Mouse (Mus musculus): ENCODE results near the gene Timm8a1. TPM values are rescaled to one million over a fixed set of nuclear protein-coding genes. Genes with fewer than 3 reads are reported as not detected.
"Not testable (repeated sequence)": the region's sequence is repeated elsewhere in the genome, so short reads cannot be mapped to it uniquely, and the experiment has no call there.

The Timm8a1 gene
- polyA plus RNA-seq (2012; rRNA removed), result 13.0 and 13.1 TPM in 2 replicates

DNA sequence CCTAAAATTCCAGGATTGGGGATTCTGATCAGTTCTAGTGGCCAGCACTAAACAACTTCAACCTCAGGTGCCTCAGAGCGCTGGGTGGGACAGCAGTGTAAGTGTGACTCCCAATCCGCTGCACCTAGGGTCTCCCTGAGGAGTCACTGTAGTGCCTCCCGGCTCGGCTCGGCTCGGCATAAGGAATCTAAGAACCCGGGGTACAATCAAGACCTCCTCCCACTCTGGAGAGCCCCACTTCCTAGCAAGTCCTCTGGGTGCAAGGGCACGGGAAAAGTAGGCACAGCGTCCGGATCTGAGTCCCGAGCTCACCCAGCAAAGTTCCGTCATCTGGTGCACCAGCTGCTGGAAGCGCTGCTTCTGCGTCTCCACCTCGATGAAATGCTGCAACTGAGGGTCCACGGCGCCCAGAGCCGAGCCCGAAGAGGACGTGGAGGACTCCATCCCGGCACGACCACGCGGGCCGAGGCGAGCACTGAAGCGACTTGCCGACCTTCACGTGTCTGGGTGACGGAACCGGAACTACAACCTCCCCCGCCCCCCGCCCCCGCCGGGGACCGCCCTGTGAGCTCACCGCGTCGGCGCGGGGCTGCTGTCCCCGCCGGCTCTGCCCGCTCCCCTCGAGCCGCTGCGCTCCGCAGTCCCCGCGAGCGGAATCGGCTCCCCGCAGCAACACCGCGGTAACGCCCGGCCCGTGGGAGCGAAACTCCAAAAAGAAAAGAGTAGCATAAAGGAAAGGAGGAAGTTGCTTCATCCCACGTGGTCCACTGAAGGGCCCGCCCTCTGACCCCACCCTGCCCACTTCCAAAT lies at the start of gene Timm8a1:
Gene Timm8a1 (minus strand): TSS at position 721 of the 810 bp plus-strand sequence.
- DNase-seq (ENCODE audit: extremely low spot score in 1 of 2, low spot score in 1 of 2), result peak in 1 of 2 experiments; percentile 32

DNA sequence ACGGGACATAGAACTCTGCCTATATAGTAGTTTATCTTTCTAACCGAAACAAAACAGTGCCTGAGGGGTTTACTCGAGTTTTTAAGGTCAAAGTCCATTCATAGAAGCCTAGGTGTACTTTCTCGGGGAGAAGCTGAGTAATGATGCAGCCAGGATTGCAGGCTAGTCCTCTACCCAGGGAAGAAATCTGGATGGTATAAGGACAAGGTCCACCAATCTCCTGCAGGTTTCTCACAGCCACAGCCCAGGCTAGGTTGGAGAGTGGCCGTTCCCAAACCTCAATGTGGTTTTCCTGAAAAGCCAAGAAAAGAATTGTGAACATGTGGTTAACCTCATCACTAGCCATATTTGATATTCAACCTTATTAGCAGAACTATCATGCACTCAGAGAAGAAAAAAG lies 48.2 kb upstream of the Timm8a1 start:
- DNase-seq (ENCODE audit: extremely low spot score in 1 of 2, low spot score in 1 of 2), result no peak

DNA sequence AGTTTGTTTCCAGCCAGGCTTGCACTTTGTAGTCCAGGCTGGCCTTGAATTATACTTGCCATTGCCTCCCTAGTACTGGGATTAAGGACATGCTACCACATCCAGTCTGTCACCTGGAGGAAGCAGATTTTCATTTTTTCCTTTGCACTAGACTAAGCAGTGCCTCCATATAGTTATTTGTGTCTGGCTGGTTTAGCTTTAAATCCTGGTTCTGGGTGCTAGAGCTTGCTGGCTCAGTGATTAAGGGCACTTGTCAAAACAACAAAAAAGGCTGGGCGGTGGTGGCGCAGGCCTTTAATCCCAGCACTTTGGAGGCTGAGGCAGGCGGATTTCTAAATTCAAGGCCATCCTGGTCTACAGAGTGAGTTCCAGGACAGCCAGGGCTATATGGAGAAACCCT lies 47.3 kb upstream of the Timm8a1 start:
- no peak for DNase-seq (ENCODE audit: extremely low spot score in 1 of 2, low spot score in 1 of 2)

DNA sequence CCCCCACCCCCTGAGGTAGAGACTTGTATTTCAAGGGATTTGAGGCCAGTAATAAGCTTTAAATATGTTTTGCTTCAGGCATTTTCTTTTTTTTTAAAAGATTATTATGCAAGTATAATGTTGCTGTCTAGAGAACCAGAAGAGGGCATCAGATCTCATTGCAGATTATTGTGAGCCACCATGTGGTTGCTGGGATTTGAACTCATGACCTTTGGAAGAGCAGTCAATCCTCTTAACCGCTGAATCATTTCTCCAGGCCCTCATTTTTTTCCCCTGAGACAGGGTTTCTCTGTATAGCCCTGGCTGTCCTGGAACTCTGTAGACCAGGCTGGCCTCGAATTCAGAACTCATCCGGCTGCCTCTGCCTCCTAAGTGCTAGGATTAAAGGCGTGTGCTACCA lies 46.6 kb upstream of the Timm8a1 start:
- DNase-seq (ENCODE audit: extremely low spot score in 1 of 2, low spot score in 1 of 2), result no peak

DNA sequence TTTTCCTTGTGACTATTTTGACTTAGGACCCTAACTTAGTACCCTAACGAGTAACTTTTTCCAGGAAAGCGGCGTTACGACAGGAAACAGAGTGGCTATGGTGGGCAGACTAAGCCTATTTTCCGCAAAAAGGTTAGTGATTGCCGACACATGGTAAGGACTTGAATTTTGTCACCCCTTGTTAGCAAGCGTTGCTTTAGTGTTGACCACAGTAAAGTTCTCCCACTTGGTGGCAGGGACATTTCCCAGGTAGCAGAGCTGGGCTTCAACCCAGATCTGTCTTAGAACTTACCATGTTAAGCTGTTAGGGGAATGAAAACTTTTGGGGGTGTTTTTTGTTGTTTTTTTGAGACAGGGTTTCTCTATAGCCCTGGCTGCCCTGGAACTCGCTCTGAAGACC lies 44.8 kb upstream of the Timm8a1 start:
- no peak for DNase-seq (ENCODE audit: extremely low spot score in 1 of 2, low spot score in 1 of 2)

DNA sequence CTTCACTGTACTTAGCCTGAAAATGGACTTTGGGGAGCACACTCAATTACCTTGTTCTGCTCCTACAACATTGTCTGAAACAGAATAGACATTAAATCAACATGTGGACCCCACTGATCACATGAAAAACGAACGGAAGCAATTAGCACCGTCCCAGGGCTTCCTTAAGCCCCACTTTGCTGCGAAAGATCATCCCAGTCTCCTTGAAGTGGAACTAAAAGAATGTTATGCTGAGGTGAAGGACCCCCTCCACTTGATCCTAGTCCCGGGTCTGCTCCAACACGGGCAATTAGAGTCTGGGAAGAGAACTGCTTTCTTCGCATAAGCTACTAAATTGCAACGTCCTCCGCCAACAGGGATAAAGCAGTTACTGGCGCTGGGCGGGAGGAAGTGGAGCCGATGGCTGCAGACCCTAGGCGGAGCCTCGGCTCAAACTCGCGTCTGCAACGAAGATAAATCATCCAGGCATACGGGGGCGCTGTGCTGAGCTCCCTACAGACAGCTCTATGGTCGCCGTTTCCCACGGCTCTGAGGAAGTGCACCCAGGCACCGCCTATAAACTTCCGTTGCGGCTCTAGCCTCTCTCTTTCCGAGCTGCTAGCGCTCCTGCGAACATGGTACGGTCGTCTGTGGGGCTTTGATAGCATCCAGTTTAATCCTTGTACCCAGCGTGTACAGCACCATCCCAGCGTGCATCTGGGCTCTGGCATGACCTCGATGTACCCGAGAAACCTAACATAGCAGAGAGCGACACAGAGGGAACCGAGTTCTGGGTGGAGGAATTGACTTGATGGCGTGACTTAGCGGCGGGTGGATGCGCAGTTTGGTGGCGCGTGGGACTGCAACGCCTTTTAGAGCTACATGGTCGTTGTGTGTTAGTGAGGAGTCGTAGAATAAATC lies 43.7 kb upstream of the Timm8a1 start, which contains the start of gene Rpl36a:
Gene Rpl36a (plus strand): TSS at position 552 of the 900 bp plus-strand sequence.
- peak; percentile 81 to 94 for DNase-seq (ENCODE audit: extremely low spot score in 1 of 2, low spot score in 1 of 2)

DNA sequence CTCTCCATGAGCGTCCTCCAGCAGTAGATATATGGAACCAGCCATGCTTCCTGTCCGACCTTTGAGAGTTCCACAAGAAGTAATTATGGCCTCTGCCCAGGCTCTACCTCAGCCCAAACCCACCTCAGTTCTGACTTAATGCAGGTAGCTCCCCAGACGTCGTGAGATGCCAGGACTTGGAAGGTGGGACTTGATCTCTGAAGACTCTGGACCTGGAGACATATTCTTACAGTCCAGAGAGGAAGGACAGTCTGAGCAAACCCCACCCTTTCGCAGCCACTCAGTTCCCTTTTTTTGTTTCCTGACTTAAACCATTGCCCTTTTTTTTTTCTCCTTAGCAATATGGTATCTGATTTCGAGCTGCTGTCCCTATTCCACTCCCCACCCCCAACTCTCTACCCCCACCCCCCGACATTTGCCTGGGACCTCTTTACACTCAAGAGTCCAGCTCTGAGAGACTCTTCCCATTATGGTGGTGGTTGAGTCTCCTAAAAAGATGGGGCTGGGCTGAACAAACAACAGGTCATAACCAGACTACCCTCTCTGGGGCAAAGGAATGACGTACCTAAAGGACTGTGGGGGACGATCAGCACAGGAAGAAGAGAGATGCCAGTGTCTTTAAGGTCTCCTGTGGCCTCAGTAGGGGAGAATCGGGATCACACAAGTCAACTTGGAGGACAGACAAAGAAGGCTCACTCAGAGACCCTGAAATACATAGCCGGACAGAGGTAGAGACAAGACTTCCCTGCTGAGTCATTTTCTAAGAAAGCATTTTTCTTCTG lies 41.4 kb upstream of the Timm8a1 start, which contains the start of gene Btk:
Gene Btk (minus strand): TSS at position 683 of the 782 bp plus-strand sequence.
- no peak for DNase-seq (ENCODE audit: extremely low spot score in 1 of 2, low spot score in 1 of 2)

DNA sequence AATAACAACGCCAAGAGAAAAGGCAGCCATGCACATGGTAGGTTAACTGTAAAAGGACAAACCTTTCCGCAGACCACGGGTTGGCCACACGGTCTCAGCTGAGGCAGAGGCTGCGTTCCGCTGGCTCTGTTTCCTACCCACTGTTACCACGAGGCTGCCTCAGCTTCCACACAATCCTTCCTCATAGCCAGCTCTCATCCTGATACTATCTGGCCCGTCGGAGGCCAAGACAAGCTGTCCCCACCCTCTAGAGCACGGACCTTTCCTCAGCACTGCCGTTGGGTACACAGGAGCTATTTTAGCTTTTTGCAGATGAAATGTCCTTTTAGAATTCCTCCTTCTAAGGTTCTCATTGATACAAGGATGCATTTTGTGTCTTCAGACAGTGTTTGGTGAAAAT lies 40.6 kb upstream of the Timm8a1 start:
- DNase-seq (ENCODE audit: extremely low spot score in 1 of 2, low spot score in 1 of 2), result no peak

DNA sequence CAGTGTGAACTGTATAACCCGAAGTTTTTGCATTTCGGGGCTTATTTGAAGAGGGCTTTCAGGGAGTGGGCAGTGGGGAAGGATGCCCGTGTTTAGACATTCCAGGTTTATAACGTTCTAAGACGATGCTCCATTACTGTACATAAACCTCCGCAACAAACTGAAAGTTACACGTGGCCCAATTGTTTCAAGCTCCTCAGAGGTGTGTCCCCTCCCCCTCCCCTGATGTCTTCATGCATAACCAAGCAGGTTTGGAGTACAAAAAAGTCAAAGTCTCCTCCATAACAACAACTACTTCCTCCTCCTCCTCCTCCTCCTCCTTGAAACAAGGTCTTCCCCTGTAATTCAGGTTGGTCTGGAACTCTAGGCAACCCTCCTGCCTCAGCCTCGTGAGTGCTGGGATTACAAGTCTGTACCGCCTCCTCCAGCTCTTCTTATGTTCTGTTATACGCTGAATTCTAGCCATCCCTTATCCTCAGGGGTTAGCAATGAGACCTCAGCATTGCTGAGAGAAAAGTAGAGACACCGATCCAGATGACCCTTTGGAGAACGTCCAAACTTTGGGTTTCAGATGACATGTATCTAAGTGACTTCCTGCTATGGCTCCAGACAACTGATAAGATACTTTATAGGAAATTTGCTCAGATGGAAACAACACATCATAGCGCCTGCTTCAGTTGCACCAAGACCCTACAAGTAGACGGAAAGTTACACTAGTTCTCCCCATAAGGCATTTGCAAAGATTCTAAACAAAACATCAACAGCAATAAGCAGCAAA lies 39.1 kb upstream of the Timm8a1 start:
- DNase-seq (ENCODE audit: extremely low spot score in 1 of 2, low spot score in 1 of 2), result no peak

DNA sequence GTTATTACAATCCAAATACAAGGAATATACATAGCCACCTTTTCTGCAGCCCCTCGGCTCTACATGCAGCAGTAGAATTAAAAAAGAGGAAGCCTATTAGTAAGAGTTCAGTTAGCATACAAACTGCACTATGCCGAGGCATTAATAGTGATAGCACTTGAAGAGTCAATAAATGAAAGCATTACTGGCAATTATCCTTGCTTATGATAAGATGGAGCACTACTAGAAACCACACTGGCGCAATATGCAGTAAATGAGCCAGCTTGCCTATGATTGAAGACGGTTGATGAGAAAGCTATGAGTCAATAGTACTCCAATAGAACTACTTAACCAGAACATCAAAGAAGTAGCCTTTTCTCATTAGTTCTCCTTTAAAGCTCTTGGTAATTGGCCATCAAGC lies 36.2 kb upstream of the Timm8a1 start:
- DNase-seq (ENCODE audit: extremely low spot score in 1 of 2, low spot score in 1 of 2), result no peak

DNA sequence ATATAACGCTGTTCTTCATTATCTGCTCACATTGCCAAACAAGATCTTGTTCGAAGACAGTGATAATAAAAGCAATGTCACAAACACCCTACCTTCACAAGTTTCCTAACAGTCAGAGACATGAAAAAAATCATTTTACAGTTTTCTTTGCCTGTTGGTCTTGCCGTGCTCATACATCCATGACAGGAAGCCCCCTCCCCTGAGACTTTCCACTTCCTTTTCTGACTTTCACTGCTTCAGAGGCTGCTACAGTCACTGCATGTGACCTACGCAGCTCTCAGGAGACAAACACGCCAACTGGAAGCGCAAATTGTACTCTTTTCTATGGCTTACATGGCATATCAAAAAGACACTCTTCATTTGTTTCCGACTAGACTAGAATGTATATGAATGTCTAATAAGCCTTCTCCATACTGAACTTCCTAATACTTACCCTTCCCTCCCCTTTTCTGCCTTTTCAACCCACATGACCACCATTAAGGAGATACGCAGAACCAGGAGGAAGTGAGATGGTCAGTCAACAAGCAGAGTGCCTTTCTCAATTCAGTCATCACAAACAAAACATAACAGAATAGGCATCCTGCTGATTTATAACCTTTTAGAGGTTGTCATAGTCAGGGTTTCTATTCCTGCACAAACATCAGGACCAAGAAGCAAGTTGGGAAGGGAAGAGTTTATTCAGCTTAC lies 25.0 kb upstream of the Timm8a1 start:
- no peak for DNase-seq (ENCODE audit: extremely low spot score in 1 of 2, low spot score in 1 of 2)

DNA sequence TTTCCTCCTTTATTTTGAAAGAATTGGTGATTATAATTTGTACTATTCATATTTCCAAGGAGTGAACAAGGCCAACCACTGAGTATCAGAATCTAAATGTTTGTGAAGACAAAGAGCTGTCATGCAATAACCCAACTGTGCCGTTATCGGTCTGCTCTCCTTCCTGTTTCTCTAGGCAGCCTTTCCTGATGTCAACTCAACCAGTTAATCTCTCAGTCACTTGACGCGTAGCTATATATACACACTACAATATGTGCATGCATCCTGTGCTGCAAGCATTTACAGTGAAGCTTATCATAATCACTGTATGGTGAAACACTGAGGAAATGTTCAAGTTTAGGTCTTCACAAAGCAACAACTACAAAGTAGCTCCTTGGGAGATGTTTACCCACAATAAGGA lies 22.7 kb upstream of the Timm8a1 start:
- DNase-seq (ENCODE audit: extremely low spot score in 1 of 2, low spot score in 1 of 2), result no peak

DNA sequence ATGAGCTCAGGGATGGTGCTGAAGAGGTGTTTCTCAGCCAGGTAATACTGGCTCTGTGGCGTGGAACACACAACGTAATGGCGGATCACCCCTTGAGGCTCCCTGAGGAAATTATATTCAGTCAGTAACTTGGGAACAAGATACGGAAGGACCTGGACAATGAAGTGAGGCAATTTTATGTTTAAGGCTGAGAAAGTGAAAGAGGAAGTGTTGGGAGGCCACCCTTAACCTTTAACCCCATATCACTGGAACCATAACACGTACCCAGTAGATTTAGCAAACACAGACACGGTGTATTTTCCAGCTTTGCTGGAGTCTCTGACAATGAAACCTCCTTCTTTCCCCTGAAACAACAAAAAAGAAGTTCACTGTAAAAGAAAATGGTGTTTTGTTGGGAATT lies 12.8 kb upstream of the Timm8a1 start:
- DNase-seq (ENCODE audit: extremely low spot score in 1 of 2, low spot score in 1 of 2), result no peak

DNA sequence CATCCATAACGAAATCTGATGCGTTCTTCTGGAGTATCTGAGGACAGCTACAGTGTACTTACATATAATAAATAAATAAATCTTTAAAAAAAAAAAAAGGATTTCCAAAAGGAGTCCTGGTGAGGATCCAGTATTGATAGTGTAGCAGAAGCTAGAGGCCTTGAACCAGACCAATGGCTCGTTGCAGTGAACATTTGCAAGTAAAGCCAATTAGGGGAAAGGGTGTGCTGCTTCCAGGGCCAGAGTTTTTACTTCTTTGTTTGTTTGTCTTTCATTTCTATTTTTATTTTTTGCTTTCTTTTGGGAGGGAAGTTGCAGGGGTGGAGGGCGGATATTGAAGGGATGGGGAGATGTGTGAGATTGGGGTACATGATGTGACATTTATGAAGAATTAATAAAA lies 11.7 kb upstream of the Timm8a1 start:
- no peak for DNase-seq (ENCODE audit: extremely low spot score in 1 of 2, low spot score in 1 of 2)

DNA sequence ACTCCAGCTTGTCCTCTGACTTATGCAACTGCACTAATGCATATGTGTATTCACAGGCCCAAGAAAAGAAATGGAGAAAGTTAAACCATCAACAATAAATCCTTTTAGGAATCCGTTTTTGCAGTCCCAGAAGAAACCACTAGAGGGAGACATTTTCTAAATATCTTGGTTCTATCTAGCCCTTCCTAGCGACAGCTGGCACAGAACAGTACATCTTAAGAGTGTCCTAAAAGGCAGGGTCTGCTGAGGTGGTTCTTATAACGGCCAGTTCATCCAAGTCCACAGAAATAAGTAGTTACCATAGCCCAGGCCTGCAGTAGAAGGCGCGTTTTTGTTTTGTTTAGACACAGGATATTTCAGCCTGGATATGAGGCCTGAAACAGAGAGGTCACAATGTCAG lies 9.2 kb upstream of the Timm8a1 start:
- DNase-seq (ENCODE audit: extremely low spot score in 1 of 2, low spot score in 1 of 2), result peak in 1 of 2 experiments; percentile 77

DNA sequence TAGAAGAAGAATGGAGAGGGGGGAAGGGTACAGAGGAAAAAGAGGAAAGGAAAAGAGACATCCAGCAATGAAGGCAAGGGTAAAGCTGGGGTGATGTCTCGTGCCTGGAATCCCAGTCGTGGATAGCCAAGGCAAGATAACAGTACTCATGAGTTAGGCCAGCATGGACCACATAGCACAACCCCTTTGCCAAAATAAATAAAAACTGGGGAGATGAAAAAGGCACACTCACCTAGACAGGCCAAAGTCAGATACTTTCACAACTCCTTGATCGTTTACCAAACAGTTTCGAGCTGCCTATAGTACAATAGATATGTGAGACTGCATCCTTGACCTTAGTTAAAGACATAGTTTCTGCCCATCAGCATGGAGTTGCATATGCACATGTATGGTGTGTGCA lies 5.7 kb upstream of the Timm8a1 start:
- no peak for DNase-seq (ENCODE audit: extremely low spot score in 1 of 2, low spot score in 1 of 2)

DNA sequence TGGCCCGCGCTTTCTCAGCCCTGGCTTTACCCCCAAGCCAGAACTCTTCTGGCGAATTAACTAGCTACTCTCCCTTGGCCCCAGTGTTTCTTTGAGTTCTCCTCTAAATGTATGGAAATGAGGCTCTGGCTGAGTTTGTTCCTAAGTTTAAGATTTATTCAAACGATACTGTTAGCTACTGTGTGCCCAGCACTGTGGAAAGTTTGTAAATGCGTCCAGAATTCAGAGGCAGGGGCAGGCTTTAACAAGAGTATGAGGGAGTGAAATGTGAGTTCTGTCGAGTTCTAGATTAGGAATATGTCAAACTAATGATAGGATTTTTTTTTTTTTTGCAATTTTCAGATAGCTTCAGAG lies 267 bp upstream of the Timm8a1 start:
- DNase-seq (ENCODE audit: extremely low spot score in 1 of 2, low spot score in 1 of 2), result no peak

DNA sequence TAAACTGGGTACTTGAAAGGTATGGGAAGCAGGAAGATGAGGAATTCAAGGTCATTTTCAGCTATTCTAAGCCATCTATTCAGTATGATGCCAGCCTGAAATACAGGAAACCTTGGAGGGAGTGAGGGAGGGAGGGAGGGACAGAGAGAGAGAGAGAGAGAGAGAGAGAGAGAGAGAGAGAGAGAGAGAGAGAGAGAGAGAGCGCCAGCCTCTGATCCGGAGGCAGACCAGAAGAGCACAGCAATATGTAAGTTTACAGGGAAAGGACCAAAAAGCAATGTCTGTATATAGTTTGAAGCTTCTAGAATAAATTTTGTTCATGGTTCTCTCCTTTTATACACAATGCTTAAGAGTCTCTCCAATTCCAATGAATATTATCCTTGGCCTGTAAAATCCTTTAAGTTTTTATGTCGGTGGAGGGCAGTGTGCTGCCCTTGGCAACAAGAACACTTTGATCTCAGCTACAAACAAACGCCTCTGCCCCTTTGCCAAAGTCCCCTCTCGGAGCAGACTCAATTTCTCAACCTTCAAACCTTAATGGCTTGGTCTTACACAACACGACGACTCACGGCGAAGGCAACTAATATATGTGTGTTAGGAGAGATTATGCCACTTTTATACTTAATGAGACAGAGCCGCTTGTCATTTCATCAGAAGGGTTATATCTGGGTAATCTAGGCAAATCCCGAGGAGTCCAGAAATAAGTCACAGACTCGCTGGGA lies 1.1 kb downstream of the Timm8a1 start:
- no peak for DNase-seq (ENCODE audit: extremely low spot score in 1 of 2, low spot score in 1 of 2)

DNA sequence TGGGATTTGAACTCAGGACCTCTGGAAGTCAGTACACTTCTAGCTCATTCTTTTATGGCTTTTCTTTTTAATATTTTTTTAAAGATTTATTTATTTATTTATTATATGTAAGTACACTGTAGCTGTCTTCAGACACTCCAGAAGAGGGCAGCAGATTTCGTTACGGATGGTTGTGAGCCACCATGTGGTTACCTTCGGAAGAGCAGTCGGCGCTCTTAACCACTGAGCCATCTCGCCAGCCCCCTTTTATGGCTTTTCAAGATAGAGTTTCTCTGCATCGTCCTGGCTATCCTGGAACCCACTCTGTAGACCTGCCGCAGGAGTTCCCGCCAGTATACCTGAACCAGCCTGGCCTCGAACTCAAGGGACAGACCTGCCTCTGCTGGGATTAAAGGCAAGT lies 1.9 kb downstream of the Timm8a1 start:
- DNase-seq (ENCODE audit: extremely low spot score in 1 of 2, low spot score in 1 of 2), result not testable (repeated sequence)

Data from frontal cortex, adult 2 months (tissue).